Mouse (Mus musculus) gastrocnemius, postnatal 4 days (tissue): ENCODE measurements around the gene Fam50b. TPM values are rescaled to one million over a fixed set of nuclear protein-coding genes. Genes with fewer than 3 reads are reported as not detected.

ENCODE experiments used
- DNase-seq, 2 experiments: peaks; one replicate each; pipeline ENCODE4 v3.0.0; 2021 to 2022; ENCODE audit warnings: low spot score in 2 of 2, mixed read lengths in 2 of 2
- total RNA-seq, 2 experiments: library from RNA; stranded (reverse); gene quantifications; 2 replicates each; pipeline ENCODE4 v1.2.3; 2021

Gene Fam50b
- total RNA-seq, 2 experiments from 2014 or later = not detected

DNA sequence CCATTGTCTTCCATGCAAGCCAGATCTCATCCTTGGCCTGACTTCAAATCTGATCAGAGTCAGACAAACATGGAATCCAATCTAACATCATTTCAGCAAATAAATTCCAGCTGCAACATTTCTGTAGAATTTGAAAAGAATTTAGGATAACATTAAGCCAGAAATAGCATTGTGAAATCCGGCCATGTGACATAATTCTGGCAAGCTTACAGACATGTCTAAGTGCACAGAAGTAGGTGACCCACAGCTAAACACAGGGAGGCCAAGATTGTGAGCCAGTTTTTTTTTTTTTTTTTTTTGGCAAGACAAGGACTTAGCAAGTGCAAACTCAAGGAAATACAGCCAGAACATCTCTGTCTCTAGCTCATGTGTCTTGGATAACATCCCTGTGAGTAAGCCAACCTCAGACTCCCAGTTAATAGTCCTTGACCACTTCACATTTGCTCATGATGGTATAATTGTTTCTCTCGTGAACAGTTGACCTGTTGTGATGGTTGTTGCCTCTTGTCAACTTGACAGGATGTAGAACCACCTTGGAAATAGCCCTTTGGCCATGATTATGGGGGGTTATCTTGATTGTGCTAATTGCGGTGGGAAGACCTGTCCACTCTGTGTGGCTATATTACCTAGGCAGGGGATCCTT, 54.6 kb downstream of the Fam50b start:
- peak in 1 of 2 experiments; percentile 41 for DNase-seq

DNA sequence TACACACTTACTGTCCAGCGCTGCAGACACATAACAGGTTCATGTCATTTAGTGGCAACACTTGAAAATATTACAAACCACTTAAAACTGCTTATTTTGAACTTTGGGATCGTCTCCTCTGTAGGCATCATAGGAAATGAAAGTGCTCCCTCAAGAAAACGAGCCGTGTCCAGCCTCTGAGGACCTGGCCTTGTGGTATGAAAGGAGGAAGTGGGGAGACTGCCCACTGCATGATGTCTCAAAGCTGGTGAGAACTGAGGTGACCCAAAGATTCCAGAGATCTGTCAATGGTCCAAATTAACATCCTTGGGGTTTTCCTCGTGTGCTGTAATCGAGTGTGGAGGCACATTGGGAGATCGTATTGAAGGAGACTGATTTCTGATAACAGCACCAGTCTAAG, 58.4 kb downstream of the Fam50b start:
- DNase-seq = no peak

DNA sequence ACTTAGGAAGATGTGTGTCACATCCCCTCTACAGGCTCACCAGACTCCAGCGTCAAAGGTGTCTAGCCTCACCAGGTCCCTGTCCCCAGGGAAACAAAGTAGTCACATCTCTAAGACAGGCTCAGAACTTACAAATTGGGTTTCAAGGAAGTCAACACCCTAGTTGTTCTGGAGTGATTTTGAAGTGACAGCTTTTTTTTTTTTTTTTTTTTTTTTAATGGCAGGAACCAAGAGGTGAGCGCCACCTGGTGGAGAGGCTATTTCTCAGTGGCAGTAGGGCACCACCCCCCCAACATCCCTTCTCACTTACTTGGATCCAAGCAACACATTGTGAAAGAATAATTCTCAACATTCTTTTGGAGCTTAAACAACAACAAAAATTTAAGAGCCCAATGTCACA, 59.2 kb downstream of the Fam50b start:
- DNase-seq = peak; percentile 37 to 65

DNA sequence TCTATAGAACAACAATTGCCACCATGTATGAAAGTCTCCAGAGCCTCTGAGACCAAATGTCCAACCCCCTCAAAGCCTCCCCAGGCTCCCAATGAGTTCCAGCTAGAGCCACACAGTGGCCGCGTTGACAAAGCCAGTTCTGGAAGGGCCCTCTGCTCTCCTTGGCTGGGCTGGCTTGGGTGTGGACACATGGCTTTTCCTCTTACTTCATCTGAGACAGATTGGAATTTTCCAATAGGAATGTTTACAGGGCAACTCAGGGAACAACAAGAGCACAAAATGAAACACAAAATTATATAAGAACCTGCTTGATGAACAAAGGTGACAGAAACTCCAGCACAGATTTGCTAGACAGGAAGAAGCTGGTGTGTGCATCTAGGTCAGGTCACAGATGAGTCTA, 59.8 kb downstream of the Fam50b start:
- DNase-seq = peak in 1 of 2 experiments; percentile 29

Other genes with a start within 250 kb of the Fam50b start
- 10 to 100 TPM; 15.5 to 23.5 TPM for gene Pxdc1, start 81.4 kb upstream of the Fam50b start, total RNA-seq
- gene Prpf4b, start 140.5 kb downstream of the Fam50b start, total RNA-seq = 10 to 100 TPM; 46.9 to 64.7 TPM
- under 1 TPM; 0.18 to 0.39 TPM for gene Fam217a, start 189.5 kb downstream of the Fam50b start, total RNA-seq
- not detected for gene 4933417A18Rik, start 189.6 kb downstream of the Fam50b start, total RNA-seq
- 1 to 10 TPM in 1 of 2 experiments, under 1 TPM in 1; 0.76 to 1.7 TPM for gene Eci3, start 229.0 kb downstream of the Fam50b start, total RNA-seq